Mouse (Mus musculus): ENCODE results near the gene Ap4e1.
A peak's percentile ranks its signal among the peaks of the same experiment; 100 is the strongest.

The Ap4e1 gene

DNA sequence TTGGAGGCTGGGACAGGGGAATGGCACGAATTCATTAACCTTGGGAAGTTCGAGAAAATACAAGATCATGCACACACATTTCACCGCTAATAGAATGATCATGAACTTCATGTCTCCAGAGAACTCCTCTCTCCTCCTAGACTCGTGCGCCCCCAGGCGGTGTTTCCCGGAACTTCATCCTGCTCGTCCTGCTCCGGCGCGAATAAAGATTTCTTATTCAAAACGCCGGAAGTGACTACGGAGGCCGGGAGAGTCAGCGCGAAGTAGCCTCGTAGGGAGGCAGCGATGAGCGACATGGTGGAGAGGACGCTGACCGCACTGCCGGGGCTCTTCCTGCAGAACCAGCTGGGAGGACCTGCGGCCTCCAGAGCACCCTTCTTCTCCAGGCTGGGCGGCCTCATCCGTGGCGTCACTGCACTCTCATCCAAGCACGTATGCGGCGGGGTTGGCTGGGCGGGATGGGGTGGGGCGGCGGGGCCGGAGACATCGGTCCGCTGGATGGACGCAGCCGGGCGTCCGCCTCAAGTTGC is at the start of gene Ap4e1:
Ap4e1 (plus strand) TSS at position 249 of the 530 bp plus-strand sequence.
- DNase-seq (ENCODE audit: low spot score), result peak; percentile 96

DNA sequence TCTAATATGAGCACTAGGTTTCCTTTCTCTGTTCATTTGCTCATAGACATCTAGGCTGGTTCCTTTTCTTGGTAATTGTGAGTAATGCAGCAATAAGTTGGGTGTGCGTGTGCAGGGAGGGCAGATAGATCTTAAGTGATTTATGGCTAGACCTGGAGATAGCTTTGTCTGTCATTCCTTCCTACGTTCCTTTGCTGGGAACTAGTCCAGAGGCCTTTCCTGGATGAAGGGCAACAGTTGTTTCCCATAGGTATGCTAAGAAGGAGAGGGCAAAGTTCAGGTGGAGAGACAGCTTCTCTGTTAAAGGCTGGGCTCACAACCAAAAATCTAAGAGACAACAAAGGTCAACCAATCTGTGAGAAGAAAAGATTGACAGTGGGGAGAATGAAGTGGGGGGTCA is 46.8 kb upstream of the Ap4e1 start:
- no peak for DNase-seq (ENCODE audit: low spot score)

DNA sequence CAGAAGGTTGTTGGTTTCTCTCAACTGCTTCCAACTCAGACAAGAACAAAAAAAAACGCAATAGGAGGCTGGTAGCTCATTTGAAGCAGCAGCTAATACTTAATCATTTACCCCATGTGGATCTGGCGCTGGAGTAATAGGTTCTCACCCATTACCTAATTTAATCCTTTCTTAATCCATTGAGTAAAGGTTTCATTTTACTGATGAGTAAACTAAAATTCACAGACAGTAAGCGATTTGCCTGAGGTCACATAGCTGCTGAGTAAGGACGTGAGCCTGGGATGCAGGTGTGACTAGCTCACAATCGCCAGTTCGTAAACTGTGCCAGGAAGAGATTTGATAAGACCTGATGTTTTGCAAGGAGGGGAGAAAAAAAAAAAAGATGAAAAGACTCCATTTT is 31.1 kb upstream of the Ap4e1 start:
- DNase-seq (ENCODE audit: low spot score), result no peak

DNA sequence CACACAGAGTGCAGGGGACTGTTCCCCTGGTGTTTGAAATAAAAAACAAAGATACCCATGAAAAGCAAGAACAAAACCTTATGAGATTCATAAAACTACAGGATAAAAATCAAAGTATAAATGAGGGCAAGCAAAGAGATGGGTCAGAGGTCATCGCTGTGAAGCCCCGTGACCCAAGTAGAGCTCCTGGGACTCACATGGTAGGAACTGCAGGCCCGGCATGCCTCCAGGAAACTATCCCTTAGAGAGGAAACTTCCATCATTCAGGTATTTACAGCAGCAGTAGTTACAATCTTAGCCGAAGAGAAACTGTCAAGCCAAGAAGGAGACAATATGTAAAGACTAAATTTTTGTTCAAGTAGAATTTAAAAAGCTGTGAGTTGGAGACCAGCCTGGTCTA is 25.3 kb upstream of the Ap4e1 start:
- DNase-seq (ENCODE audit: low spot score), result no peak

DNA sequence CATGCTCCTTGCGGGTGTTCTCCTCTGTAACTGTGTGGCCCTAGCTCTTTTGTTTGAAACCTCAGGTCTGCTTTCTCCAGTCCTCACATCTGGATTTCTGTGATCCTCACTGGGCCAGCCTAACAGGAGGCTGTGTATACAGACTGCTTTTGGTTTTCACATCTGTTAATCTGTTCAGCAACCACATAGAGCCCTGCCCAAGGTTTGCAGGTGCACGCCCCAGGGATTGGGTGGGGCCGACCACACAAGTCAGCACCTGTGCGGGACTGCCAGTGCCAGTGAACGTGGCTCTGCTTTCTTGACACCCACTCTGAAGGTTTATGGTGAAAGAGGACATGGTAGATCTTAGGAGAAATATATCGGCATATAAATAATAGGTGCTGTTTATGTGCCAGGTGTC is 18.6 kb upstream of the Ap4e1 start:
- no peak for DNase-seq (ENCODE audit: low spot score)

DNA sequence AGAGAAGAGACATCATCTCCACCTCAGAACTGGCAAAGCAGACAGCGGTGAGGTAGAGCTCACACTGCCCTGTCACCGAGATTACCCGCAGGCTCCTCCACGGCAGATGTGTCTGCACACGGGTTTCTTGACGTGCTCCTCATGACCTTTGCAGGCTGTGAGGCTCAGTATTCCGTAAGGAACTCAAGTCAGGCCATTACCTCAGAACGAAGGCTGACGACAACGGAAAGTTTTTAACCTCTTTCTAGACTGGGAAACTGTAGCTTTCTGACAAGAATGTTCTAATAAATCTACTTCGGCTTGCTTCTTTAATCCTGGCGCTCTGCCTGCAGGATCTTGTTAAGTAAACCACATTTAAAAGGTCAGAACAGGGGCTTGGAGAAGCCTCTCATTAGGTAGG is 15.8 kb upstream of the Ap4e1 start:
- no peak for DNase-seq (ENCODE audit: low spot score)

DNA sequence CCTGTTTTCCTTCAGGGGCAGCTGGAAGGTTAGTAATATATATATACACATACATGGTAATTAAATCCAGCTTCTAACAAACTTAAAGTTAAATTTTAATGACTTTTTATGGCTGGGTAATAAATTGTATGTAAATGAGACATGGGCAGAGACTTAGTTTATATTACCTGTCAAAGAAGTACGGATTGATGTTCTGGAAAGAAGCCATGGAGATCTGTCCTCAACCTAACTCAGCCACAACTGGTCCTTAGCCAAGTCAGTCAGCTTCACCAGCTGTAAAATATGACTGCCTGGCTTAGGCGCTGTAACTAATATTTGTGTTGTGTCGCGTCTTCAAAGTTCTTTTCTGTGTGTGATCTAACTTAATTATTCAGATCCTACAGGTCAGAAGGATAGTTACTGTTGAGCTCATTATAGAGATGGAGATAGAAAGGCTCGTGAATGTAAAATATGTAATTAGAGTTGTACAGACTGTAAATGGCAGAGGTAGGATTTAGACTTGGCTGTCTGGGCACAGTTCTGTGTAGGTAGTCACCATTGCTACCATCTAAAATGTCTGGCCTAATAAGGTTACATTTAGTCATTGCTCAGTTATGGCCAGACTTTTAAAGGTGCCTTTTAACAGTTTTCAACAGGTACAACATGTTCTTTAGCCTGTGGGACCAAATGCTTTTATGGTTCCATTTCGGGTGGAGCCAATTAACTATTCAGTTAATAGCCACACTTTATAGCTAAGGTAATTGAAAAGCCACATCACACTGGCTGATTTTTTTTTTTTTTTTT is 13.9 kb upstream of the Ap4e1 start:
- no peak for DNase-seq (ENCODE audit: low spot score)

DNA sequence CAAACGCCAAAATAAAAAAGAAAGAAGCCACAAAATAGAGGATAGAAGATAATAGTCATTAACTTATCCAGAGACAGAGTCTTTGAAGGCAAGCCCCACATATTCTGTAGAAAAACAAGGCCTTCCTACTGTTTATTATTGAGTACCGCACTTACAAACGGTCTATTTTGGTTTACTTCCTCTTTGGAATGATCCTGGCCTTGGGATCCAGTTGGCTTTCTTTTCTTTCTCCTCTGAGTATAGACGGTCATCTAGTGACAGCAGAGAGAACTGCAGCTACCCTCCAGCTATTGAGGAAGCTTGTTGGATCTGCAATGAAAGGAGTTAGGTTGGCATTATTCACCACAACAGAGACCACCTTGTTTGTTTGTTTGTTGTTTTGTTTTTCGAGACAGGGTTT is 11.8 kb upstream of the Ap4e1 start:
- no peak for DNase-seq (ENCODE audit: low spot score)

DNA sequence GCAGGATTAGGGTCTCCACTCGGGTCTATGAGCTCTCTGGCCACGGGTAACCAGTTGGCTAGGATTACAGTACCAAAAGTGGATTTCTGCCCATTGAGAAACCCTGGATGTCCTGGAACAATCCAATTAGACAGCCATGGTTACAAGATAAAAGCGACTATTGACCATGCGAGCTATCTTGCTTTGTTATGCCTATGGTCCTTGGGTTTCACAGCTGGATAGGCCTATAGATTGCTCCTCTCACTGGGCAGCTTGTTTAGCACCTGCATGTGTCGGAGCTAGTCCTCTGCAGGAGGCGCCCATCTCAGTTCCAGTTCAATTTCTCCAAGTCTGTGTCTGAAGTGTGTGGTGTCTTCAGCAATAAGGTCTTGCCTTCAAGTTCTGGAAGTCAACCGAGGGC is 10.3 kb upstream of the Ap4e1 start:
- DNase-seq (ENCODE audit: low spot score), result no peak

DNA sequence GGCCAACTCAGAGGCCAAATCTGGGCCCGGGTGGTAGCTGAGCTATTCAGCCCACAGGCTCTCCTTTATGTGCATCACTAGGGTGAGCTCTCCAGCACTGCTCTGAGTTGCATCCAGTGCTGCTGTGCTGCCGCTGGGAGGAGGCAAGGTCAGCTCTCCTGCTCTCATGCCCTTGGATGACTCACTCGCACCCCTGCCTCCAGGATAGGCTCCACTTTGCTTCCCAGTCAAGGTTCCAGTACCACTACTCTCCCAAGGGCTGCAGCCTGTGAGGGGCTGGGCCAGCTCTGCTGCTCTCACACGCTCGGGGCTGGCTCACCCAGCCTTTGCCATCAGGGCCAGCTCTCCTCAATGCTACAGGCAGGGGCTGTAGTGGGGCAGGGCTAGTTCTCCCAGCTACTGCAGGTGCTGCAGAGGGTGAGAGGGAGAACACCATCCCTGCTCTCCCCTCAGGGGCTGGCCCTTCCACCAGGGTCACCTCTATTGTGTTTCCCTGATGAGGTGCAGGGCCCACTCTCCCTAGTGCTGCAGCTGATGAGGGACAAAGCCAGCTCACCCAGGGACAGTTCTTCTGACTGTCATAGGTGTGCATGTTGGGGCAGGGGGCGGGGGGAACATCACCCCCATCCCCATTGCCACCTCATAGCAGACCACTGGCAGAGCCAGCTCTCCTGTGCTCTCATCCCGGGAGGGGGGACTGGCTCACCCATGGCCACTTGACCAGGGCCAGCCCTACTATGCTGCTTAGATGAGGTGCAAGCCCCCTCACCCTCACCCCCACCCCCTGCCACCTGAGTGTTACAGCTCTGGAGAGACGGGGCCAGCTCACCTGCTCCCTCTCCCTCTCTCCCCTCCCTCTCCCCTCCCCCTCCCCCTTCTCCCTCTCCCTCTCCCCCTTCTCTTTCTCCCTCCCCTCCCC is 7.9 kb upstream of the Ap4e1 start:
- DNase-seq (ENCODE audit: low spot score), result no peak

DNA sequence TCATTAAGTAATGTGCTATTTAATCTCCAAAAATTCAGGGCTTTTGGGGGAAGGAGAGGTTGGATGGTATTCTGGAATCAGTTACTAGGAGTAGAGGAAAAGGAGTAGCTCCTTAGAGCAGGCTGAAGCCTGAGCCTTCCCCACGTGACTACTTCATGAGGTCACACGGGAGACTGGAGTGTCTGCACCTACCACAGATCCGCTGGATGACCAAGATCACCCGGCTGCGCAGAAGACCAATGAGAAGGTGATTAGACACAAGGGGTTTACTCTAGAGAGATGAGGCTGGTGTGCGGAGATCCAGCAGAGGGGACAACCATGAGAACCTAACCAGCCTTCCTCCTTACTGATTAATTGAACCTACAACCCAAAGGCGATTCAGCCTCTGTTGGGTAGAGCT is 4.5 kb upstream of the Ap4e1 start:
- DNase-seq (ENCODE audit: low spot score), result no peak

DNA sequence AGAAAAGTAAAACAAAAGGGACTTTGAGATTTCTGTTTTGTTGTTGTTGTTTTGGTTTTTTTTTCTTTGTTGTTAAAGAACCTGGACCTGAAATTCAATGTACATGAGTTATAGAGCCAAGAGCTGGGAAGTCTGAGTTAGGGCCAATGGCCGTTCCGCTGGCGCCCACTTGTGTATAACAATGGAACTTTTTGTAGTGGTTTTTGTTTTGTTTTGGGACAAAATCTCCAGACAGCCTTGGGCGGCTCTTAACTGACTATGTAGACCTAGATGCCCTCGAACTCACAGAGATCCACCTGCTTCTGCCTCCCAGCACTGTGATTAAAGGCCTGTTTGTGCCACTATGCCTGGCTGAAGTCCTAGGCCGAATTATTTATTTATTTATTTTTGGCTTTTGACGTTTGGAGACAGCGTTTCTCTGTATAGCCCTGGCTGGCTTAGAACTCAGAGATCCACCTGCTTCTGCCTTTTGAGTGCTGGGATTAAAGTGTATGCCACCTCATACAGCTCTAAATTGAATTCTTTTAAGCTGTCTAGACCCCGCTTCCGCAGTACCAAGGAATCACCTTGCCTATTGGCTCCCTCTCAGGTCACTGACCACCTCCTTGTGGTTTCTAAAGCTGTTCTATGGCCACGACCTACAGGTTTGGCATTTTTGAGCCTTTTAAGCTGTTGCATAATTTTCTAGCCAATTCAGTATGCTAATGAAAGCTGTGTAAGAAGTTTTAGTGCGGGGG is 1.7 kb upstream of the Ap4e1 start:
- DNase-seq (ENCODE audit: low spot score), result peak; percentile 61

DNA sequence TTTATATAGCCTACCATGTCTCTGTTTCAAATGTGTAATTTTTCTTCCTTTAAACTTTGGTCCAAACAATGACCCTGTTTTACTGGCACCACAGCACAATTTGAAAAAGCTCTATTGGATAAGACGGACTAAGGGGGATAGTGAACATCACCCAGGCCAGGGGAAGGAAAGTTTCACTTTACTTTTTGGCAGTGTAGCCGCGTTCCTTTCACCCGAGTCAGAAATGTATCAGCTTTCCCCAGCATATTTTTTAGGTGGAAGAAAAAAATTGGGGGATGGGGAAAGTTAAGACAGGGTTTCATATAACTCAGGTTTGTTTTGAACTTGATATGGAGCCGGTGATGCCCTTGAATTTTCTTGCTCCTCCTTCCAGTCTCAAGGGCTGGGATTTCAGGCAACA is 1.0 kb upstream of the Ap4e1 start:
- no peak for DNase-seq (ENCODE audit: low spot score)

DNA sequence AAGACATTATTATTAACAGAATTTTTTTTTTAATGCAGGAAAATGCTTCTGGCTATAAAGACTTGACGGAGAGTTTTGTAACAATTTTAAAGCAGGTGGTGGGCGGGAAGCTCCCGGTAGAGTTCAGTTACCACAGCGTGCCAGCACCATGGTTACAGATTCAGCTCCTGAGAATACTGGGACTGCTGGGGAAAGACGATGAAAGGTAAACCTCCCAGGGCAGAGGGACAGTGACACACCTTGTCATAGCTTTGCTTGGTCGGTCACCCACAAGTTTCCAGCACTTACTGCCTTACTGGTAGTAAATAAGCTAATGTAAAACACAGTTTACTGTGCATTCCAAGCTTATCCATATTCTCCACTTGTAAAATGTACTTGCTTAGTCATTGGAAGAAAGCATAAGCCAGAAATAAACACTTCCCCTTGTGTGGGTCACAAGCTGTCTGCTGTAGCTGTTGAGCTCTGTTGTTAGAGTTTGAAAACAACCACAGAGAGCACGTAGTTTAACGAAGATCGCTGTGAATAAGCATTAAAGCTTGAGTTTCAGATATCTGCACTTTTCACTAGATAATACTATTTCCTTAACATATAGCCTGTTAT is 26.6 kb downstream of the Ap4e1 start:
- DNase-seq (ENCODE audit: low spot score), result no peak

DNA sequence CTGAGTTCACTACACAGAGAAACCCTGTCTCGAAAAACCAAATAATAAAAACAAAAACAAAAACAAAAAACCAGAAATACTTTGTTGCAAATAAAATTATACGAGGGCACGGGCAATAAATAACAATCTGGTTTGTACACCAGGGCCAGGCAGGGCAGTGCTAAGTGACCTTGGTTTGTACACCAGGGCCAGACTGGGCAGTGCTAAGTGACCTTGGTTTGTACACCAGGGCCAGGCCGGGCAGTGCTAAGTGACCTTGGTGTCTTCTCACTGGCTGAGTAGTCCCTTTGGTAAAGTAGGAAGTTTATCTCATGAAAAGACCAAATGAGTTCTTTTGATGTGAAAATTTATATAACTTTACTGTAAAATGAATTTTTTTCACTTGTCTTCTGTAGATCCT is 28.8 kb downstream of the Ap4e1 start:
- no peak for DNase-seq (ENCODE audit: low spot score)

DNA sequence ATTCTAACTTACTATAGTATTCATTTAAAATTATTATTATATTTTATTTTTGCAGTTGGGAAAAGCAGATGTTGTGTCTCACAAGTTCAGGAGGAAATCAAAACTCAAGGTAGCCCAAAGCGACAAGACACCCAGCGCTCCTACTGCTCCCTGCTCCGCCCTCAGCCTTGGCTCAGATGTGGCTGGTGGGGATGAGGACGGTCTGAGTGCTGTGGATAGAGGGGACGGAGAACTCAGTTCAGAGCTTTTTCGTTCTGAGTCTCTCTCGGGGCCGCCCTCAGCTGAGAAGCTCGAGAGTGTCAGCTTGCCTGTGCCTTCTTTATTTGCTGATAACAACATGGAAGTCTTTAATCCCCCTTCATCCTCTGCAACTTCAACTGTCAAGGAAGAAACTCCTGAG is 53.0 kb downstream of the Ap4e1 start:
- DNase-seq (ENCODE audit: low spot score), result no peak

DNA sequence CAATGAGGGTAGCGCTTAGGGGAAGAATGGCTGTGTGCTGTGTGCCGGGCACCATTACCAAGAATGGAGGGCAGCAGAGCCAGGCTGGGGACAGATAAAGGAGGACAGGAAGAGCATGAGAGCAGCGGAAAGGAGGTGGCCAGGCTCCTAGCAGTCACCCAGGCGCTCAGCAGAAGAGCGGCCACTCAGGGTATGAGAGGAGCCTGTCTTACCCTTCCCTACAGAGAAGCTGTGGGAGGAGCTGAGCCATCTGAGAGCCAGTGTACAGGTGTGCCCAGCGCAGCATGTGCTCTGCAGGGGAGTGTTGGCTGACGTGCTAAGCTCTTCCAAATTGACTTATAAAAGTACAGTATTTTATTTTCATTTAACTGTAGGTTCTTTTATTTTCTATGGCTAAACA is 60.3 kb downstream of the Ap4e1 start:
- DNase-seq (ENCODE audit: low spot score), result no peak

DNA sequence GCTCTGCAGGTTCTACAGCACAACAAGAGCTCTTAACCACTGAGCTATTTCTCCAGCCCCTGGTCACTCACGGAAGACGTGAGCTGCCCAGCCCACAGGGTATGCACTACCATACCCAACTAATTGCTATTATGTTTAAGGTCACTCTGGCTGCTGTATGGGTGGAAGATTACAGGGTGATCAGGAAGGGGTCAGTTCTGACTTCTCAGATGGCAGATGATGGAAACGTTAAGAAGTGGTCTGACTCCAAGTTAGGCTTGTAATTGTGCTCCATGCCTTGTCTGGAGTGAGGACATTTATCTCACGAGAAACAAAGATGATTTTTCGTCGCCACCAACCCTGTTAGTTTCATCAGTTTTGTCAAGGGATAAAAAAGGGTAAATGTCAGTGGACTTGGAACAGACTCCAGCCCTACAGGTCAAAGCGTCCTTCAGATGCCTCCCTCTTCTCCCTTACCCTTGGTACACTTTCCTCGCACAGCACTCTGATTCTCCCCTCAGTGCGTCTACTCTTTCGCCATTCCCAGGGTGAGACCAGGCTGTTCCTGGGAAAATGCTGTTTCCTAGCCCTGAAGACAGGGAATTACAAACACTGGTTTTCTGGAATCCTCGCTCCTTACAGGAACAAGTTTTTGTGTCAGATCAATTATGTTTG is 61.4 kb downstream of the Ap4e1 start:
- DNase-seq (ENCODE audit: low spot score), result no peak

DNA sequence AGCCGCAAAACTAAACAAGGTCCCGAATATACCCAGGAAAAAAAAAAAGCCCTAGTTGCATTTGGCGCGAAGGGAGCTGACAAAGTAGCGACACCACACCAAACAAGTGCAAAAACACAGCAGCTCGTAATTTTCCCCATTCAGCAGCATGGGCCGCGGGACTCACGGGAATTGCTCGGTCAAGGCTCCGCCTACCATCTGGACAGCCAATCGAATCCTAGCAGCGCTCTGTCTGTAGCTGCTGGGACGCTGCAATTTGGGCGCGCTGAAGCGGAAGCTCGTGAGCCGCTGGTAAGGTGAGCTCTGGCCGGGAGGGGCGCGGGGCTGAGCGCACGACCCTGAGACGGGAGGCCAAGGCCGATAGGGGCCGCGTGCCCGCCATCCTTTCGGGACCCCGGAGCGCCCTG is 61.9 kb downstream of the Ap4e1 start, which contains the start of gene Blvra:
Blvra (plus strand) TSS at position 231 of the 407 bp plus-strand sequence.
- DNase-seq (ENCODE audit: low spot score), result peak; percentile 90

DNA sequence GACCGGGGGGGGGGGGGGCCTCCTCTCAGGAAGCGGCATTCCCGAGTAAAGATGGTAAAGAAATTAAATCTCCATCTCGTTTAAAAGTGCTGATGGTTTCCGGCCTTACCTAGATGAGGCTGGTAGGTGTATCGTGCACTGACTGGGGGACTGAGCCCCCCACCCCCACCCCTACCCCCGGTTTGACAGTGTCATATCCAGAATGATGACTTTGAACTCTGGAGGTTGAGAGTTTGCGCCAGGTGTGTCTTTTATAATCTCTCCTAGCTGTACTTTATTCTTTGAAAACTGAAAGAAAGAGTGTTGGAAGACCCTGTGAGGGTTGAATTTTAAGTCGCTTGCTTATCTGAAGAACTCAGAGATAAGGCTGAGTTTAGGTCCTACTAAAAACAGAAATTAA is 62.4 kb downstream of the Ap4e1 start:
- no peak for DNase-seq (ENCODE audit: low spot score)

DNA sequence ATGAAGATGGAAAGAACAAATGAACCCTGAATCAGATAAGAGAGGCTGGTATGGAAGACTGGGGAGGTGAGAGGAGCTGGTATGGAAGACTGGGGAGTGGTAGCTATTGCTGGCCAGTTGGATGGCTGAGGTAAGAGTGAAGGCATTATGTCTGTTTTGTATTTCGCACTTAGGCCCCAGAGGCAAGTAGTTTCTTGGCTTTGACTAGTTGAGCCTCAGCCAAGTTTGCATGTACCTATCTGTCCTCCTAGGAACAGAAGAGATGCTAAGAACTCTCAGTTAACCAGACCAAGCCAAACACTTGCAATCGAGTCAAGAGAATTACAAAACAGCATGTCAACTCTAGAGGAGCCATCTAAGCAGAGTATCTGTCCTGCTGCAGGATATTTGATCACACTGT is 65.6 kb downstream of the Ap4e1 start:
- DNase-seq (ENCODE audit: low spot score), result no peak

All from c-Kit-positive CD71-positive TER-119-positive erythroid progenitor cells, embryonic 14.5 days (primary cell).